12 mouse cellular contexts compared by ENCODE assay signal in the genomic region with DNA sequence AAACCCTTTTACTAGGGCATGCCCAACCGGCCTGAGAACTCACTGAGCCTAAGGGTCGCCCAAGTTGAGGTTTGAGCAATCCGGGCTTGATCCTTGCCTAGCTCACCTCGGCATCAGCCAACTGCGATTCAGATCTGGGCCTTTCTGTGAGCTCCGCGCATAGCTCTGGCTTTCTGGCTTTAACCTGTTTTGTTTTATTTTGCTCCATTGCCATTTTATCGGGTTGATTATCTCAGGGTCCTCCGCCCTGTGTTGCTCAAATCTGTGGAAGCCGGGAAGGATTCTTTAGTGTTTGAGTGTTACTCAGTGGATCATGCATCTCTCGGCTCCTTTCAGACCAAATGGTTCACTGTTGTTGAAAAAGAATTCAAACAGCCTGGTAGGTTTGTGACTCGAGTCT. TPM values are rescaled to one million over a fixed set of nuclear protein-coding genes. Genes with fewer than 3 reads are reported as not detected.
A peak's percentile ranks its signal among the peaks of the same experiment; 100 is the strongest.
DNase-seq lines count a peak whose midpoint lies in the region; ATAC-seq and TF ChIP-seq lines count a peak whose summit lies in the region.
"Had no signal": no experiment of that assay in that cellular context is flagged by ENCODE, and none has a peak within 500 bp of the region (broad histone marks: within the 10 kb centered on the region; RNA-seq: fewer than 3 reads in every experiment).

No protein-coding gene starts in this region.

- ATAC-seq in hindbrain, embryonic 16.5 days, result no peak
- ATAC-seq in limb, embryonic 11.5 days (ENCODE audit: insufficient number of reproducible peaks, low FRiP score, low TSS enrichment, low read depth), result no peak
- ATAC-seq: forebrain, embryonic 15.5 days had no signal

- no peaks in the 10 kb centered on the region for H3K9me3 ChIP-seq in ES-Bruce4 (replicated peaks; ENCODE audit: control insufficient read depth, insufficient read depth, low read length, poor library complexity, severe bottlenecking)
- no peaks in the 10 kb centered on the region for H3K9me3 ChIP-seq in hindbrain, embryonic 16.5 days (ENCODE audit: control insufficient read depth, low read length)
- no peaks in the 10 kb centered on the region for H3K9me3 ChIP-seq in limb, embryonic 11.5 days (ENCODE audit: control insufficient read depth, low read length)
- H3K9me3 ChIP-seq: forebrain, embryonic 15.5 days; limb, embryonic 13.5 days had no signal

- no peak for TF ChIP-seq CTCF in ES-Bruce4 (IDR thresholded peaks at IDR 0.05; ENCODE audit: low read depth, low read length)

- H3K4me1 ChIP-seq in ES-Bruce4 (ENCODE audit: control insufficient read depth, insufficient read depth, low read length), result no peaks in the 10 kb centered on the region
- peaks cover 4% of the 10 kb centered on the region; the same call in 1 of the 2 replicates for H3K4me1 ChIP-seq in hindbrain, embryonic 16.5 days (ENCODE audit: control insufficient read depth, insufficient read depth, low read depth, low read length)
- H3K4me1 ChIP-seq in limb, embryonic 11.5 days (ENCODE audit: control insufficient read depth, insufficient read depth, low read length), result peaks cover 25% of the 10 kb centered on the region
- H3K4me1 ChIP-seq: forebrain, embryonic 15.5 days had no signal

- H3K9ac ChIP-seq in ES-Bruce4 (ENCODE audit: low read depth, poor library complexity, severe bottlenecking), result 0 out of 2 replicates have a peak overlapping the region, but pooled peaks have one; percentile 39
- H3K9ac ChIP-seq in hindbrain, embryonic 16.5 days (ENCODE audit: low read depth, low read length), result peak overlapping the region; percentile 52
- peak overlapping the region; percentile 32 for H3K9ac ChIP-seq in limb, embryonic 11.5 days (ENCODE audit: low read length)
- H3K9ac ChIP-seq: forebrain, embryonic 15.5 days; limb, embryonic 13.5 days had no signal

- no peak overlapping the region for H3K4me3 ChIP-seq in ES-Bruce4 (ENCODE audit: low read depth, low read length)
- H3K4me3 ChIP-seq in hindbrain, embryonic 16.5 days (ENCODE audit: low read length), result peak overlapping the region; percentile 29
- H3K4me3 ChIP-seq in limb, embryonic 11.5 days (ENCODE audit: low read depth, low read length), result no peak overlapping the region; the same call in 1 of the 2 replicates
- H3K4me3 ChIP-seq: forebrain, embryonic 15.5 days; limb, embryonic 13.5 days had no signal

- peaks cover 12% of the 10 kb centered on the region for H3K27me3 ChIP-seq in ES-Bruce4 (ENCODE audit: control insufficient read depth, insufficient read depth, low read length, poor library complexity, severe bottlenecking)
- peaks cover 45% of the 10 kb centered on the region for H3K27me3 ChIP-seq in hindbrain, embryonic 16.5 days (replicated peaks; ENCODE audit: control insufficient read depth, insufficient read depth, low read length)
- H3K27me3 ChIP-seq in limb, embryonic 11.5 days (ENCODE audit: control insufficient read depth, insufficient read depth, low read length), result peaks cover 47% of the 10 kb centered on the region

- TF ChIP-seq POLR2A in ES-Bruce4 (IDR thresholded peaks at IDR 0.05; ENCODE audit: insufficient read depth, low read length), result no peak

- no peaks in the 10 kb centered on the region for H3K36me3 ChIP-seq in ES-Bruce4 (ENCODE audit: control insufficient read depth, insufficient read depth, low read length, poor library complexity, severe bottlenecking)
- H3K36me3 ChIP-seq in hindbrain, embryonic 16.5 days (ENCODE audit: control insufficient read depth, insufficient read depth, low read length), result no peaks in the 10 kb centered on the region
- H3K36me3 ChIP-seq in limb, embryonic 11.5 days (ENCODE audit: control insufficient read depth, insufficient read depth, low read length), result no peaks in the 10 kb centered on the region
- H3K36me3 ChIP-seq: forebrain, embryonic 15.5 days; limb, embryonic 13.5 days had no signal

- no peak overlapping the region for H3K27ac ChIP-seq in ES-Bruce4 (ENCODE audit: insufficient read depth, low read length)
- H3K27ac ChIP-seq in hindbrain, embryonic 16.5 days (ENCODE audit: low read depth, low read length), result peak overlapping the region; percentile 68
- no peak overlapping the region for H3K27ac ChIP-seq in limb, embryonic 11.5 days (replicated peaks; ENCODE audit: low read depth, low read length)
- H3K27ac ChIP-seq: forebrain, embryonic 15.5 days; limb, embryonic 13.5 days had no signal

- DNase-seq in R1 (ENCODE audit: low read depth, low spot score), result peak; percentile 25
- DNase-seq in limb, embryonic 11.5 days (ENCODE audit: low spot score), result peak; percentile 63
- DNase-seq in cerebellum, postnatal 36 days, result no peak
- DNase-seq in liver, result no peak
- no peak for DNase-seq in c-Kit-positive CD71-positive TER-119-positive erythroid progenitor cells, embryonic 14.5 days (ENCODE audit: low spot score)
- no peak for DNase-seq in layer of hippocampus, adult 11-12 months (ENCODE audit: low spot score)
- DNase-seq: heart, adult 11 months had no signal

- peak overlapping the region; percentile 45 for H3K4me2 ChIP-seq in hindbrain, embryonic 16.5 days (ENCODE audit: low read length)
- peak overlapping the region; percentile 8; the same call in 1 of the 2 replicates for H3K4me2 ChIP-seq in limb, embryonic 11.5 days (ENCODE audit: low read depth, severe bottlenecking)
- H3K4me2 ChIP-seq: forebrain, embryonic 15.5 days had no signal

- TF ChIP-seq EP300 in ES-Bruce4 (IDR thresholded peaks at IDR 0.05; ENCODE audit: insufficient read depth, low read depth, low read length), result no peak

- 6% methylated on average over 12 of the region's 12 CpGs for WGBS in hindbrain, embryonic 16.5 days
- 2% methylated on average over 12 of the region's 12 CpGs for whole genome bisulfite sequencing in limb, embryonic 11.5 days

RNA-seq across cellular contexts. Expression of gene Hoxc4, which starts 40.0 kb away (rescaled TPM):
- 0.56 and 0.99 TPM in 2 replicates for polyA plus RNA-seq in ES-Bruce4 (2011; ENCODE audit: insufficient read depth, insufficient read length, low read depth, missing spikeins)
- polyA plus RNA-seq in hindbrain, embryonic 16.5 days (2015; fragmentation: Nextera tagmentation; extraction: Ambion mirVana), result 57.7 and 61.2 TPM in 2 replicates
- polyA plus RNA-seq in limb, embryonic 11.5 days (2014; fragmentation: Nextera tagmentation; extraction: Ambion mirVana), result 5.1 and 6.4 TPM in 2 replicates
- polyA plus RNA-seq: cortical plate, adult 2 months; forebrain, embryonic 15.5 days had no signal

Comparison
In these comparisons a context has a peak if more than half of its experiments do, and no peak if none do; other contexts are left out.
1. DNase-seq: peak in R1 (single experiment) and limb, embryonic 11.5 days (single experiment); none in cerebellum, postnatal 36 days (0 of 2), liver (single experiment), c-Kit-positive CD71-positive TER-119-positive erythroid progenitor cells, embryonic 14.5 days (single experiment) and layer of hippocampus, adult 11-12 months (single experiment).
2. Peak in every context shown above with its lines, with median percentiles within 50 percentile points of each other: H3K9ac ChIP-seq.